Mouse (Mus musculus): Measurements from ENCODE around the gene Neurod1. TPM values are rescaled to one million over a fixed set of nuclear protein-coding genes. Genes with fewer than 3 reads are reported as not detected.

The Neurod1 gene
- polyA plus RNA-seq, 1 experiment from 2014 or later, result not detected

DNA sequence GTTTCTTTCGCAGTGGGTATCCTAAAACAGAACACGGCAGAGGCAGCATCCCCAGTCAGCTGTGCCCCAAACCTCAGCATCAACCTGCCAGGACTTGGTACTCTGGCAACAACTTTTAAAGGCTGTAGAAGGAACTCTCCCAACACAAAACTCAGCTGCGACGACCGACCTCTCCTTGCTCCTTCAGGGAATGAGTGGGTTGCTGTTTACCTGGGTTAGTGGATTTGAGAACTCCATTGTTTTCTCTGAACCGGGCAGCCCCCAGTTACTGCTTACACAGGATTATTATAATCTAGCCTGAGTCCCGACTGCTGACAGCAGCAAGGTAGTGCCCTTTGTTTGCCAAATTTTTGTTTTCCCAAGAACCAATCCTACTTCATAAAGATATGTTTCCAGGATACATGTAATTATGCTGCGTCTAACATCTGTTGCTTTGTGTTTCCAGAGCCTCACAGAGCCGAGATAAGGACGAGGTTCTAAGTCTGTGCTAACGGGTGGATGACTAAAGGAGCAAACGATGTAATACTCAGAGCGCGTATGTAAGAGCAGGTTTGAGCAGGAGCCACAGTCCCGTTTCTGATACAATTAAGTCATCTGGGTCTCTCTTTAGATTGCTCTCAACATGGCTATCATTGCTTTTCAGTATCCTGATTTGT is 46.2 kb downstream of the Neurod1 start:
- ATAC-seq (replicated peaks; ENCODE audit: low FRiP score, low read depth) (no peak), DNase-seq (ENCODE audit: low spot score) (no peak)
- Histone ChIP-seq H3K27ac (peak overlapping the region; percentile 48; the same call in 1 of the 2 replicates), H3K4me2 (ENCODE audit: low read length) (no peak overlapping the region), H3K36me3 (ENCODE audit: insufficient read depth, low read length) (no peaks in the 10 kb centered on the region), H3K27me3 (ENCODE audit: insufficient read depth, low read length) (no peaks in the 10 kb centered on the region), H3K4me3 (replicated peaks; ENCODE audit: low read depth, low read length) (no peak overlapping the region), H3K4me1 (replicated peaks; ENCODE audit: insufficient read depth, low read length) (no peaks in the 10 kb centered on the region), H3K9me3 (replicated peaks; ENCODE audit: low read length) (no peaks in the 10 kb centered on the region), H3K9ac (ENCODE audit: low read depth, low read length) (no peak overlapping the region)
- TF ChIP-seq CTCF (IDR thresholded peaks at IDR 0.05; ENCODE audit: low read depth), result no peak
- 64% methylated on average over 15 of the region's 15 CpGs for WGBS

DNA sequence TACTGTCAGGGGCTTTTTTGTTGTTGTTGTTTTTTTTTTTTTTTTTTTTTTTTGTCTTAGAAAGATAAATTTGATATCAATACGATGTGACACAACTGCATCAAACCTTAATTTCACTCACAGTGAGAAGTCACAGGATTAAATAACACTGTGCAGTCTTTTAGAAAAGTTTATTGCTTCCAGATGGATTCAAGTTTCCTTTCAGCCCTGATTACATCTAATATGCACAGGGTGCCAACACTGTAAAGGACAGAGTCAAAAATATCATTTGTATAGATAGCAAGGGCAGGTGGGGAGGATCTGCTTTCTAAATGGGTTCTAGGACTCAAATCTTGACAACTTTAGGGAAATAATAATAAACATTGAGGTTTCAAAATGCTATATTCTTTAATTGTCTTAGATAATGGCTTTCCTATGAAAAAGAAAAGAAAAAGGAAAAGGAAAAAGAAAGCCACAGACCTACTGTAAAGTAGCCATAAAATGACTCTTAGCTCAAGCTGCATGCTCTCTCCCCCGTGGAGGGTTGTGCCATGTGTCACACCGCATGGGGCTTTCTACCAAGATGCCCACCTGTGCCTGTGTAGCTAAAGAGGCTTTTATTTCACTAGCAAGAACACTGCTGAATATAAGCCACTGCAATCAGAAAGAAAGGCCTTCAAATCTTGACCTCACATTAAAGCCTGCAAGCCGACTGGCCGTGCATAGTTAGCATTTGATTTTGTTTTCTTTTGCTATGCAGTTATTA is 50.7 kb downstream of the Neurod1 start:
- no peaks in the 10 kb centered on the region for H3K27me3 ChIP-seq (ENCODE audit: insufficient read depth, low read length)
- no peak for TF ChIP-seq CTCF (IDR thresholded peaks at IDR 0.05; ENCODE audit: low read depth)
- H3K4me1 ChIP-seq (replicated peaks; ENCODE audit: insufficient read depth, low read length), result no peaks in the 10 kb centered on the region
- ATAC-seq (replicated peaks; ENCODE audit: low FRiP score, low read depth), result no peak
- H3K4me3 ChIP-seq (replicated peaks; ENCODE audit: low read depth, low read length), result no peak overlapping the region
- H3K9me3 ChIP-seq (replicated peaks; ENCODE audit: low read length), result no peaks in the 10 kb centered on the region
- no peak overlapping the region for H3K27ac ChIP-seq
- no peak for DNase-seq (ENCODE audit: low spot score)
- no peaks in the 10 kb centered on the region for H3K36me3 ChIP-seq (ENCODE audit: insufficient read depth, low read length)
- H3K9ac ChIP-seq (ENCODE audit: low read depth, low read length), result no peak overlapping the region
- no peak overlapping the region for H3K4me2 ChIP-seq (ENCODE audit: low read length)
- WGBS, result 60% methylated on average over 5 of the region's 5 CpGs

Other genes with a start within 250 kb of the Neurod1 start
- 1.8 and 2.2 TPM in 2 replicates for gene Itga4, start 201.3 kb downstream of the Neurod1 start, polyA plus RNA-seq (2015; fragmentation: Nextera tagmentation; extraction: Ambion mirVana)
- gene Cerkl, start within 50 bp of the Neurod1 start, polyA plus RNA-seq (2015; fragmentation: Nextera tagmentation; extraction: Ambion mirVana), result 1.9 and 2.1 TPM in 2 replicates
- 22.7 and 24.4 TPM in 2 replicates for gene Itprid2, start 178.6 kb upstream of the Neurod1 start, polyA plus RNA-seq (2015; fragmentation: Nextera tagmentation; extraction: Ambion mirVana)